Mouse (Mus musculus): ENCODE measurements at regions not wholly inside any gene's neighbourhood (a gene's known extent, or its start where the extent isn't known, plus 50 kb on each side); places are given as distances from the start of the nearest gene placed in this dataset.

DNA sequence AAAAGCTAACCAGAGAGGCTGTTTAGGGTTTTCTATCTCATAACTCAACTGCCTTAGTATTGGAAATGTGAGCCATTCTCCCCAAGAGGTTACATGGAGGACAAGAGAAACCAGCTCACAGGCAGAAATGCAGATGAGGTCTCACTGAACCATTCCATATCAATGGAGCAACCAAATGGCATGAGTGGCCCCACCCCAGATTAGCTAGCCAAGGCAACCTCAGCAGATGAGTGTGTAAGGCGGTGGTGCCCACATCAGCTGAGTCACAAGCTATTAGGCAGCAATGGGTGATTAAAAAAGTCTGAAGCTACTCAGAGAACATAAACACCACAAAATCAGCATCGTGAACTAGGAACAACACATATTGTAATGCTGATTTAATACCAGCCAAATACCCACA lies 133.2 kb downstream of the Lpin1 start:
- WGBS: 85% methylated on average over 2 of the region's 2 CpGs
- Histone ChIP-seq H3K4me3 (replicated peaks) (no peak overlapping the region), H3K27me3 (replicated peaks) (no peaks in the 10 kb centered on the region), H3K9ac (no peak overlapping the region), H3K27ac (no peak overlapping the region), H3K9me3 (no peaks in the 10 kb centered on the region), H3K36me3 (no peaks in the 10 kb centered on the region), H3K4me2 (replicated peaks) (no peak overlapping the region), H3K4me1 (replicated peaks) (no peaks in the 10 kb centered on the region)
- ATAC-seq: no peak

DNA sequence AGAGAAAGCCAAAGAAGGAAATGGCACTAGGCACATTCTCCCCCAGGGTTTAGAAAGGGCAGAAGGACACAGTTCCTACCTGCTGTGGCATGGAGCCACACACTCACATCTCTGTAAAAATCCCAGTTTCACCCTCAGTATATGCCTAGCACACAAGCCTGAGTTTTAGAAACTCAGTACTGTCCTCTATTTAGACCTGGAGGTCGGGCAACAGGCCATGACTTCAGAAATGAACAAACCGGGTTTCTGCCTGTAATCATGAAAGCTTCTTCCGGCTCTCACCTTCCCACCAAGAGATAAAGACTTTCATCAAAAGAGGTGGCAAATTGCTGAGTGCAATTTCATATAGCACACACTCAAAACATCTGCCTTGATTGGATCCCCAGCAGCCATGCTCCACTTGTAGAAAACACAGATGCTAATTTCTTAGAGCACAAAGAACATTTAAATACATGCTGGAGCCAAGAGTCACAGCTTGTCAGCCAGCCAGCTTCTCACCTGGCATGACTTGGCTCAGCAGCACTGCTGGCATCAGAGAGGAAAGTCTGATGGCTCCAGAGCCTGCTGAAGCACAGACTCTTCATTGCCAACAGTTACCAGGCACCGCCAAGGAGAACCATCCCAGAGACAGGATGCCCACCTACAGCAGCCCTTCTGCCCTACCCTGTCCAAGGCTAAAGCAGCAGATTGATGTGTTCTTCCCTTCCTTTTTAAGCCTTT lies 136.2 kb downstream of the Lpin1 start:
- Histone ChIP-seq H3K4me2 (replicated peaks) (no peak overlapping the region), H3K27me3 (replicated peaks) (no peaks in the 10 kb centered on the region), H3K27ac (no peak overlapping the region), H3K4me1 (replicated peaks) (no peaks in the 10 kb centered on the region), H3K4me3 (replicated peaks) (no peak overlapping the region), H3K9me3 (no peaks in the 10 kb centered on the region), H3K9ac (no peak overlapping the region), H3K36me3 (no peaks in the 10 kb centered on the region)
- no peak for ATAC-seq
- 79% methylated on average over 4 of the region's 4 CpGs for WGBS

DNA sequence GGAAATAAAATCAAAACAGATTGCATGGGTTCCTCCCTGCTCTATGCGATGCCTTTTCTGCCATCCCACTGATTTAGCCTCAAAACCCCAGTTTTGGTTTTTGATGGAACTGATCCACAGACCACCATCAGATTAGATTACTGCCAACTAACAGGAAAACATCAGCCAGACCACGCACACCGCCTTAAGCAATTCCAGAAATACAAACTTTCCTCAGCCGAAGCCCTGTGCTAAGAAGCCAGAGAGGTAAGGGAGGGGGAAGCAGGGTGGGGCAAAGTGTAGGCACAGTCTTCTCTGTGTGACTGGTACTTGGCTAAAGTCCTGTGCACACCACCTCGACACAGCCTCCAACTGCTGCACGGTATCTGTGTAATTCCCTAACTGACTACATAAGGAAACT lies 153.3 kb downstream of the Lpin1 start:
- WGBS: 86% methylated on average over 6 of the region's 6 CpGs
- Histone ChIP-seq H3K27me3 (replicated peaks) (no peaks in the 10 kb centered on the region), H3K4me2 (replicated peaks) (no peak overlapping the region), H3K9me3 (no peaks in the 10 kb centered on the region), H3K36me3 (no peaks in the 10 kb centered on the region), H3K4me1 (replicated peaks) (no peaks in the 10 kb centered on the region), H3K9ac (no peak overlapping the region), H3K4me3 (replicated peaks) (no peak overlapping the region), H3K27ac (no peak overlapping the region)
- ATAC-seq: no peak

DNA sequence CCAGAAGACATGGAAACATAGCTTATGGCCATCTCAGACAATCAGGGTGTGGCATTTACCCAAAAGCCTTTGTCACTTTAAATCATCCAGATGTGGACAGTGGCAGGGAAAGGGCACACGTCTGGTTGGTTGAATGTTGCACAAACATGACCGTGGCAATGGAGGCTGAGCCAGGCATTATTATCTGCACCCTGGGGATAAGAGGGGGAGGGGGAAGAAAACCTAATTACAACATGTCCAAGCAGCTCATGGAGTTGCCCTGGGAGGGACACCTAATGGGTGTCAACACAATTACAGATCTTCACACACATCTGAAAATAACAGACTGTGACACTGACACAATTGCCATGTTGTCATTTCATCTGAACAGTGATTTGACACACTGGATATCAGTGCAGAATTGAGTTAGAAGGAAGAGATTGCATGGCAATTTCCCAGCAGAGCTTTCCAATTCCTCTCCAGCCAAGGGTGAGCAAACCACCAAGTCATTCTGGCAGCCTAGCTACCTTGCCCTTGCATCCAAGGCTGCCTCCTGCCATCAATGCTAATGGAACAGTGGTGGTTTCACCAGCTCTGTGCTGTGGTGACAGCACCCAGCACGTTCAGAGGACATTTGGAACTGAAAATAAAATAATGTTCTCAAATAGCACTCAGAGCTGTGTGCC lies 159.9 kb downstream of the Lpin1 start:
- Histone ChIP-seq H3K9me3 (no peaks in the 10 kb centered on the region), H3K4me3 (replicated peaks) (no peak overlapping the region), H3K4me1 (replicated peaks) (no peaks in the 10 kb centered on the region), H3K4me2 (replicated peaks) (no peak overlapping the region), H3K27ac (no peak overlapping the region), H3K27me3 (replicated peaks) (no peaks in the 10 kb centered on the region), H3K36me3 (no peaks in the 10 kb centered on the region), H3K9ac (no peak overlapping the region)
- no peak for ATAC-seq
- 65% methylated on average over 3 of the region's 3 CpGs for WGBS

DNA sequence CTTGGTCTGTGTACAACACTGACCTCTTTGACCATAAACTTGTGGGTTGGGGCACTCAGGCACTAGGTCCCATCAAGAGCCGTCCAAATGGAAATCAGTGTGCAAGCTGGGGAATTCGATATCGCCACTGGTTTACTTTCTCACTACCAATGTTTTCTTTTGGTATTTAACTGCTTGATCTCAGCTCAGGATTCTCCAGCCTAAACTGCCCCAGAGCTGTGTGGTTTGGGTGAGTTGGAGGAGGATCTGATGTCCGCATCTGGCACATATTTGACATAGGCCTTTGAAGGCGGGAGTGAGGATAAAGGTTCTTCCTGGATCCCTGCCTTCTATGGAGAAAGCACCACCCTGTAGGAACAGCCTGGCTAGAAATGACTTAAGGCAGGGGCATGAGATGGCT lies 172.0 kb downstream of the Lpin1 start:
- no peaks in the 10 kb centered on the region for H3K27me3 ChIP-seq (replicated peaks)
- H3K4me1 ChIP-seq (replicated peaks): no peaks in the 10 kb centered on the region
- H3K9ac ChIP-seq: no peak overlapping the region
- no peak overlapping the region for H3K4me2 ChIP-seq (replicated peaks)
- H3K36me3 ChIP-seq: no peaks in the 10 kb centered on the region
- H3K27ac ChIP-seq: no peak overlapping the region
- no peaks in the 10 kb centered on the region for H3K9me3 ChIP-seq
- no peak overlapping the region for H3K4me3 ChIP-seq (replicated peaks)
- ATAC-seq: no peak
- WGBS: 89% methylated on average over 5 of the region's 5 CpGs

DNA sequence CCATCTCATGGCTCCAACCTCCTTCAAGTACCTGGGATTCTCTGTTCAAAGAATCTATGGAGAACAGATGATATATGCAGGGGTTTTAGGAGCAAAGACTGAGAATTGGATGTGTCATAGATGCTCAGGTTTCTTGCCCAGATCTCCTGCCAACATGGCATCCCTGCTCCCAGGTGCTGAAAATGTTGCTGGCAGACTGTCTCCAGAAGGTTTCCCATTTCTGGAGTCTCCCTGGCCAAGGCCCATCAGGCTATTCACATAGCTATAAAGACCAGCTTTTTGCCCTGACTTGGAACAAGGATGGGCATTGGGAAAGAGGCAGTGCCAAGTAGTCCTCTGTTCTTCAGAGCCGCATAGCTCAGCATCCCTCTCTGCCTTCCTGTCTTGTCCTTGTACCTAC lies 173.8 kb downstream of the Lpin1 start:
- no peak overlapping the region for H3K4me2 ChIP-seq (replicated peaks)
- no peaks in the 10 kb centered on the region for H3K9me3 ChIP-seq
- no peaks in the 10 kb centered on the region for H3K36me3 ChIP-seq
- no peaks in the 10 kb centered on the region for H3K27me3 ChIP-seq (replicated peaks)
- H3K27ac ChIP-seq: no peak overlapping the region
- no peak overlapping the region for H3K9ac ChIP-seq
- no peaks in the 10 kb centered on the region for H3K4me1 ChIP-seq (replicated peaks)
- no peak overlapping the region for H3K4me3 ChIP-seq (replicated peaks)
- 94% methylated on average over 1 of the region's 1 CpGs for WGBS
- no peak for ATAC-seq

DNA sequence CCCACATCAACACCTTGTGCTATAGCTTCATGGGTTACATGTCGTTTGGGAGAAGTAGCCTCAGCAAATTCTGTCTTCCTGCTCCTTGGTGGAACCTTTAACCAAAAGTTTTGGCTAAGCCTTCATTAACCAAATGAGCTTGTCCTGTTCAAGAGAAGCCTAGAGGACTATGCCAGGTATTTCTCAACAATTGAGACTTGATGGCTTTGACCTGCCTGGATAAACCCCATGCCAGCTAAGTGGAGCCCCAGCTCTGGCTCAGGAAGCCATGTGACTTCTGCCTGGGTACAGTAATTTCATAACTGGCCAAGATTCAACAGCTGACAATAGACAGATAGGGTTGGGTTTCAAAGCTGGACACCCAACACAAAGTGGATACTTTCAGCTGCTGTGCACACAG lies 174.5 kb downstream of the Lpin1 start:
- no peak overlapping the region for H3K4me3 ChIP-seq (replicated peaks)
- H3K4me1 ChIP-seq (replicated peaks): no peaks in the 10 kb centered on the region
- no peaks in the 10 kb centered on the region for H3K9me3 ChIP-seq
- H3K27ac ChIP-seq: no peak overlapping the region
- no peak for ATAC-seq
- no peaks in the 10 kb centered on the region for H3K27me3 ChIP-seq (replicated peaks)
- no peaks in the 10 kb centered on the region for H3K36me3 ChIP-seq
- H3K9ac ChIP-seq: no peak overlapping the region
- no peak overlapping the region for H3K4me2 ChIP-seq (replicated peaks)
- 73% methylated on average over 1 of the region's 1 CpGs for WGBS

DNA sequence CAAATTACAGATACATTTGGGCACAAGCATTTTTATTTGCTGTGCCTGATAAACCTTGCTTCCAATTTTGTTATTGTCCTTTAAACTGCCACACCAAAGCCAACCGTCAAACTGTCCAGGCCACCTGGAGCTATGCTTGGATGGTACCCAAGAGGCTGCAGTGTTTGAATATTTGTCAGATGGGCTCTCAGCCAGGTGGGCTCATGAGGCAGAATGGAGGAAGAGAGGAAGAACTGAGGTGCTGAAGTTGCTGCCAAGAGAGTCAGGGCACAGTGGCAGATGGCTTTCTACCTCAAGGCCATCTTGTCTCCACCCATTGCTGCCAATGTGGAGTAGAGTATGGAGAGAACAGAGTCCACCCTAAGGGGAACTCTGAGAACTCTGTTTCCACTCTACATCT lies 176.0 kb downstream of the Lpin1 start:
- WGBS: 75% methylated on average over 1 of the region's 1 CpGs
- Histone ChIP-seq H3K27me3 (replicated peaks) (no peaks in the 10 kb centered on the region), H3K36me3 (no peaks in the 10 kb centered on the region), H3K9ac (no peak overlapping the region), H3K27ac (no peak overlapping the region), H3K9me3 (no peaks in the 10 kb centered on the region), H3K4me3 (replicated peaks) (no peak overlapping the region), H3K4me2 (replicated peaks) (no peak overlapping the region), H3K4me1 (replicated peaks) (no peaks in the 10 kb centered on the region)
- ATAC-seq: no peak

DNA sequence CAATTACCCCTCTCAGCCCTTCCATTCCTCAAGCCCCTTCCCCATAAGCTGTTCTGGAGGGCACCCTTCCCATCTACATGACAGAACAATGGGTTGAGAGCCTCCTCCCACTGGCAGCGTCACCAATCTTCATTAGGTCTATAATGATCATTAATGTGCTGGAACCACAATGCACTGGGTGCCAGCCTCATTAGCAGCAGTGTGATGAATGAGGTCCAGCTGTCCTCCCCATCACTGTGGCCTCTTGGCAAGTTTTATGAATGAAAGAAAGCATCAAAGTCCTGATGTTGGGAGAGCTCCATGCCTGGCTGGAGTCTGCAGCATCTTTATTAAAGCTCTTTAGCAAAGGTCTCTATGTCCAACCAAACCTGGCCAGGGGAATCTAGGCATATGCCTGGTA lies 176.5 kb downstream of the Lpin1 start:
- WGBS: 54% methylated on average over 1 of the region's 1 CpGs
- Histone ChIP-seq H3K27me3 (replicated peaks) (no peaks in the 10 kb centered on the region), H3K9me3 (no peaks in the 10 kb centered on the region), H3K4me3 (replicated peaks) (no peak overlapping the region), H3K27ac (no peak overlapping the region), H3K4me2 (replicated peaks) (no peak overlapping the region), H3K9ac (no peak overlapping the region), H3K36me3 (no peaks in the 10 kb centered on the region), H3K4me1 (replicated peaks) (no peaks in the 10 kb centered on the region)
- ATAC-seq: no peak

DNA sequence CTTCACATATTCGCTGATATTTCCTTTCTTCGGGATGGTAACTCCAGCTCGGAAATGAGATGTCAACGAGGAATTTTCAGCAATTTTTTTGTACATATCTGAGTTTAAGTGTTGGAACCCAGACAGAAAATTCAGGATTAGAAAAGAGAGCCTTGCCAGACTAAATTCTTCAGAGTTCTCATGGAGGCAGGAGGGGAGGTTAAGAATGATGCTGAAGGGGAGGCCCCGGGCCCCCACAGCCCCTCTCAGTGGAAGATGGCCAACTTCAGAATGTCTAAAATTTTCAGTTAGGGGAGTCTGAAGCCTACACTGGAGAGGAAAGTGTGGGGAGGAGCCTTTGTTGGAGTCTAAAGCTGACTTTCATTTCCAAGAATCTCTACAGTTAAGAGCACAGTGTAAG lies 184.8 kb downstream of the Lpin1 start:
- H3K9ac ChIP-seq: no peak overlapping the region
- no peaks in the 10 kb centered on the region for H3K27me3 ChIP-seq (replicated peaks)
- WGBS: 80% methylated on average over 5 of the region's 5 CpGs
- no peak overlapping the region for H3K4me2 ChIP-seq (replicated peaks)
- no peak for ATAC-seq
- H3K4me1 ChIP-seq (replicated peaks): no peaks in the 10 kb centered on the region
- H3K27ac ChIP-seq: no peak overlapping the region
- no peaks in the 10 kb centered on the region for H3K36me3 ChIP-seq
- H3K4me3 ChIP-seq (replicated peaks): no peak overlapping the region
- no peaks in the 10 kb centered on the region for H3K9me3 ChIP-seq

DNA sequence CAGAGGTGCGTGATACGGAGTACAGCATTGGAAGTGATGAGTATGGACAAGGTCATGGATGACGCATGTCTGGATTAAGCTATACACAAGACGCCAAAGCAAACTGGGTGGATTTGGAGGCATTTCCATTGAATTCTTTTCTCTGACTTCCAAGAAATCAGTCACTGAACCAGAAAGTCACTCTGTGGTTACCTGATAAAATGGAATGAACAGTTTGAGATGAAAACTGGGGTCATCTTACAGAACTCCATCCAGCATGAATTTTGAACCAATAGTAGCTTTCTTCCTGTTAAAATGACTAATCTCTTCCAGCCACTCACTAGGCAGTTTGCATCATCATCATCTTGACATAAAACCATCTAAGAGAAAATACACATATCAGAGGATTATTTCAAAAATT lies 186.2 kb downstream of the Lpin1 start:
- Histone ChIP-seq H3K4me3 (replicated peaks) (no peak overlapping the region), H3K9ac (no peak overlapping the region), H3K36me3 (no peaks in the 10 kb centered on the region), H3K27me3 (replicated peaks) (no peaks in the 10 kb centered on the region), H3K27ac (no peak overlapping the region), H3K4me2 (replicated peaks) (no peak overlapping the region), H3K9me3 (no peaks in the 10 kb centered on the region), H3K4me1 (replicated peaks) (no peaks in the 10 kb centered on the region)
- ATAC-seq: no peak
- 92% methylated on average over 4 of the region's 4 CpGs for WGBS

DNA sequence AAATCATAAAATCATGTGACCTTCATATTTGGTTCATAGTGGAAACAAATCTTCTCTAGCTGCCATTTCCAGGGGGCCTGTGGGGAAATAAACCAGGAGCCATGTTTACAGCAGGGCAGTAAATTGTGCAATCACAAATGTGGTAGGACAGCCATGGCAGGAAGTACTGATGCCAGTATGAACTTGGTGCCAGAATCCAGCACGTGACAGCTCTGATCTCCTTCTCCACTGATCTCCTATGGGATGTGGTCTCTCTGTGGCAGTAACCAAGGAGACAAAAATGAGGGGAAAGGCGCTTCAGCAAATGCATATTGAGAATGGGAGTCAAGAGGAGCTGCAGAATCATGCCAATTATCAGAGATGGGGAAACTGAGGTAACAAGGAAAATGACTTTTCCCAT lies 215.0 kb downstream of the Lpin1 start:
- Histone ChIP-seq H3K4me2 (replicated peaks) (no peak overlapping the region), H3K9ac (no peak overlapping the region), H3K4me1 (replicated peaks) (0 out of 2 replicates have a peak, but pooled peaks cover 3% of the 10 kb centered on the region), H3K36me3 (no peaks in the 10 kb centered on the region), H3K9me3 (no peaks in the 10 kb centered on the region), H3K4me3 (replicated peaks) (no peak overlapping the region), H3K27me3 (replicated peaks) (no peaks in the 10 kb centered on the region), H3K27ac (no peak overlapping the region)
- ATAC-seq: no peak
- WGBS: 73% methylated on average over 2 of the region's 2 CpGs

DNA sequence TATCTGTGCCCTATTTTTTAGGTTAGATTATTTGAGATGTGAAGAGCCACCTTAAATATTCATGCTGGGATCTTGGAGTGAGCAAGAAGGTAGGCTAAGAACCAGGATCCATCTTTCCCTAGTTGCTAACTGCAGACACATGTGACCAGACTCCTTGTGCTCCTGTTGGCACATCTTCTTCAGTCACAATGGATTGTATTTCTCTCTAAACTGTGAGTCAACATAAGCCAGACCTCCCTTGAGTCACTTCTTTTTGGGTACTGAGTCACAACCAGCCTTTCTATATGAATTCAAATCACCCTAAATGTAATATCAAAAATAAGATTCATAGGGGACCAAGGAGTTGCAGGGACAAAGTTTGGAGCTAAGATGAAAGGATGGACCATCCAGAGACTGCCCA lies 217.9 kb downstream of the Lpin1 start:
- Histone ChIP-seq H3K9ac (no peak overlapping the region), H3K4me3 (replicated peaks) (no peak overlapping the region), H3K36me3 (no peaks in the 10 kb centered on the region), H3K4me2 (replicated peaks) (no peak overlapping the region), H3K27me3 (replicated peaks) (no peaks in the 10 kb centered on the region), H3K4me1 (replicated peaks) (0 out of 2 replicates have a peak, but pooled peaks cover 3% of the 10 kb centered on the region), H3K9me3 (no peaks in the 10 kb centered on the region), H3K27ac (no peak overlapping the region)
- ATAC-seq: no peak
